Mouse (Mus musculus): Measurements from ENCODE around the gene Trim2. TPM values are rescaled to one million over a fixed set of nuclear protein-coding genes. Genes with fewer than 3 reads are reported as not detected.

Trim2 gene
- polyA plus RNA-seq, 2 experiments: 17.4 to 28.1 TPM

- Histone ChIP-seq H3K9me3 (ENCODE audit: control insufficient read depth, low read length) (no peaks in the 10 kb centered on the region), H3K36me3 (ENCODE audit: control insufficient read depth, insufficient read depth, low read length) (no peaks in the 10 kb centered on the region), H3K4me3 (replicated peaks; ENCODE audit: low read length) (no peak overlapping the region), H3K27me3 (ENCODE audit: control insufficient read depth, insufficient read depth, low read length) (no peaks in the 10 kb centered on the region), H3K4me2 (replicated peaks; ENCODE audit: low read depth, low read length, severe bottlenecking) (no peak overlapping the region), H3K9ac (ENCODE audit: low read depth, low read length, severe bottlenecking) (no peak overlapping the region), H3K27ac (replicated peaks; ENCODE audit: low read depth, low read length) (no peak overlapping the region), H3K4me1 (ENCODE audit: control insufficient read depth, insufficient read depth, low read length) (peaks cover 21% of the 10 kb centered on the region)
- 74% methylated on average over 7 of the region's 7 CpGs for WGBS
- ATAC-seq (ENCODE audit: low FRiP score, low read depth) (no peak), DNase-seq (ENCODE audit: low spot score) (no peak)
- TF ChIP-seq POLR2A (IDR thresholded peaks at IDR 0.05; ENCODE audit: borderline replicate concordance, extremely low read depth, insufficient read depth, insufficient read length): no peak
Measured at GRCm38 (mm10) chr3:84250275-84250674, 56.4 kb downstream of the Trim2 start.

GRCm38 (mm10) chr3:84247789-84248188, 58.9 kb downstream of the Trim2 start:
- TF ChIP-seq POLR2A (IDR thresholded peaks at IDR 0.05; ENCODE audit: borderline replicate concordance, extremely low read depth, insufficient read depth, insufficient read length): no peak
- Histone ChIP-seq H3K27me3 (ENCODE audit: control insufficient read depth, insufficient read depth, low read length) (no peaks in the 10 kb centered on the region), H3K4me2 (replicated peaks; ENCODE audit: low read depth, low read length, severe bottlenecking) (no peak overlapping the region), H3K9ac (ENCODE audit: low read depth, low read length, severe bottlenecking) (no peak overlapping the region), H3K27ac (replicated peaks; ENCODE audit: low read depth, low read length) (no peak overlapping the region), H3K9me3 (ENCODE audit: control insufficient read depth, low read length) (no peaks in the 10 kb centered on the region), H3K4me1 (ENCODE audit: control insufficient read depth, insufficient read depth, low read length) (peaks cover 18% of the 10 kb centered on the region), H3K36me3 (ENCODE audit: control insufficient read depth, insufficient read depth, low read length) (no peaks in the 10 kb centered on the region), H3K4me3 (replicated peaks; ENCODE audit: low read length) (no peak overlapping the region)
- ATAC-seq (ENCODE audit: low FRiP score, low read depth): no peak
- 36% methylated on average over 8 of the region's 8 CpGs for whole genome bisulfite sequencing
- DNase-seq (ENCODE audit: low spot score): peak; percentile 34

DNA sequence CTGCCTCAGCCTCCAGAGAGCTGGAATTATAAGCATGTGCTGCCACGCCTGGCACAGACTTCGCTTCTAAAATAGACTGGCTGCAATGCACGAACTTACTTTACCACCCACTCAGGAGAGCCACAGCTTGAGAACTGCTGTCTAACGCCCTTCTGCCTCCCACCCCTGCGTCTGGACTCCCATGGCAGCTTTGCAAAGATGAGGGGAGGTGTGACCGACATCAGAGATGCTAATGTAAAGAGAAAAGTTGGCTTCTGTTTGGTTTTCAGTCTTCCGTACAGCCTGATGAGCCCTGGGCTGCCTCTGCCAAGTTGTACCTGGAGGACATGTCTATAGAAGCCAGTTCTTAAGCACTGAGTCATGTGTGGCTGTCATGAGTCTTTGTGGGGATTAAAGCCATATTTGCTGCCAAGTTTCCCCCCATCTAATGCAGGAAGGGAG, 60.2 kb downstream of the Trim2 start:
- no peak for TF ChIP-seq POLR2A (IDR thresholded peaks at IDR 0.05; ENCODE audit: borderline replicate concordance, extremely low read depth, insufficient read depth, insufficient read length)
- Histone ChIP-seq H3K4me1 (ENCODE audit: control insufficient read depth, insufficient read depth, low read length) (peaks cover 7% of the 10 kb centered on the region), H3K4me2 (replicated peaks; ENCODE audit: low read depth, low read length, severe bottlenecking) (no peak overlapping the region), H3K4me3 (replicated peaks; ENCODE audit: low read length) (no peak overlapping the region), H3K27ac (replicated peaks; ENCODE audit: low read depth, low read length) (no peak overlapping the region), H3K27me3 (ENCODE audit: control insufficient read depth, insufficient read depth, low read length) (no peaks in the 10 kb centered on the region), H3K9ac (ENCODE audit: low read depth, low read length, severe bottlenecking) (no peak overlapping the region), H3K9me3 (ENCODE audit: control insufficient read depth, low read length) (no peaks in the 10 kb centered on the region), H3K36me3 (ENCODE audit: control insufficient read depth, insufficient read depth, low read length) (no peaks in the 10 kb centered on the region)
- 79% methylated on average over 7 of the region's 7 CpGs for WGBS
- DNase-seq (ENCODE audit: low spot score) (no peak), ATAC-seq (ENCODE audit: low FRiP score, low read depth) (no peak)

DNA sequence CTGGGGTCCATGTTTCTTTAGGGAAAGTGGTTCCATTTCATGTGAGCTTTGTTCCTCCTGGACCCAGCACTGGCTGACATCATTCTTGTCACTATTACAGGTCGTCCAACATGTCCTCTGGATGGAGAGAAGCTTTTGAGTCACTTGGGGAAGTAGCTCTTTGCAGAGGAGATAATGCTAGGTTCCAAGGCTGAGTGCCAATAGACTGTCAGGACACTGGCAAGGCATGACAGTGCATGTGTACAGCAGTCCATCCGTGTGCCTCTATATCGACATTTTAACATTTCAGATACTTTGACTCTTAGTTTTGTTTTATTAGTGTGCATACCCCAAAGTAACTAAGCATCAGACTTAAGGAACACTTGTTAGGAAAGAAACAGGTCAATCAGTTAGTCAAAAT, 63.6 kb downstream of the Trim2 start:
- Histone ChIP-seq H3K9me3 (ENCODE audit: control insufficient read depth, low read length) (0 out of 2 replicates have a peak, but pooled peaks cover 3% of the 10 kb centered on the region), H3K27me3 (ENCODE audit: control insufficient read depth, insufficient read depth, low read length) (no peaks in the 10 kb centered on the region), H3K4me2 (replicated peaks; ENCODE audit: low read depth, low read length, severe bottlenecking) (no peak overlapping the region), H3K9ac (ENCODE audit: low read depth, low read length, severe bottlenecking) (no peak overlapping the region), H3K4me1 (ENCODE audit: control insufficient read depth, insufficient read depth, low read length) (peaks cover 5% of the 10 kb centered on the region), H3K36me3 (ENCODE audit: control insufficient read depth, insufficient read depth, low read length) (no peaks in the 10 kb centered on the region), H3K27ac (replicated peaks; ENCODE audit: low read depth, low read length) (no peak overlapping the region), H3K4me3 (replicated peaks; ENCODE audit: low read length) (no peak overlapping the region)
- 81% methylated on average over 3 of the region's 3 CpGs for WGBS
- no peak for DNase-seq (ENCODE audit: low spot score)
- ATAC-seq (ENCODE audit: low FRiP score, low read depth): no peak
- no peak for TF ChIP-seq POLR2A (IDR thresholded peaks at IDR 0.05; ENCODE audit: borderline replicate concordance, extremely low read depth, insufficient read depth, insufficient read length)

DNA sequence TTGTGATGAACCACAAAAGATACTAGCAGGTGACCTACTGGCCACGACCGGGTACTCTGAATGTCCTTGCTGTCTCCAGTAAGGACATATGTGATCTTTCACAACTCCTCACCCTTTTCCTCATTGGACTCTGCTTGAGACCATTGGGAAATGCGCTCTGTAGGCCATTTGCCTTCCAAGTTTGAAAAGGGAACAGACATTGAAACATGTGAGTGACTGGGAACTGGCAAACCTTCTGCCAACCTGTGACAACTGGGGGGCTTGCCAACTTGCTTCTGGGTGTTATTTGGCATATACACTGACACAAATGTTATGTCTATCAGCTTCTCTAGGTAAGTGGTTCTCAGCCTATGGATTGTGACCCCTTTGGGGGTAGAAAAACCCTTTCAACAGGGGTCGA, 64.2 kb downstream of the Trim2 start:
- no peak for TF ChIP-seq POLR2A (IDR thresholded peaks at IDR 0.05; ENCODE audit: borderline replicate concordance, extremely low read depth, insufficient read depth, insufficient read length)
- H3K27ac ChIP-seq (replicated peaks; ENCODE audit: low read depth, low read length): no peak overlapping the region

DNA sequence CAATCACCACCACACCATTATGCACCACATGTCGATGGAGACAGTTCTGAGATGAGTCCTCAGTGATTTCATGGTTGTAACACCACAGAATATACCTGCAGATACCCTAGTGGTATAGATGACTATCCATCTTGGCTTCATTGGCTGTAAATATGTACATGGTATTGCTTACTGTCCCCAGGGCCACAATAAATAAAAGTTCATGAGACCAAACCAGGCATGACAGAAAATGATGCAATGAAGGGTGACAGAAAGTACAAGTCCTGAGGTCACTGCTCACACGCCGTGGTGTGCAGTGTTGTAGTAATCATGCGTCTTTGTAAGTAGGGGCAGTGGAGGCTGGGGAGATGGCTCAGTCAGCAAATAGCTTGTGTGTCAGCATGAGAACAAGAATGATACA, 65.6 kb downstream of the Trim2 start:
- TF ChIP-seq POLR2A (IDR thresholded peaks at IDR 0.05; ENCODE audit: borderline replicate concordance, extremely low read depth, insufficient read depth, insufficient read length): no peak
- WGBS: 92% methylated on average over 4 of the region's 4 CpGs
- Histone ChIP-seq H3K27me3 (ENCODE audit: control insufficient read depth, insufficient read depth, low read length) (no peaks in the 10 kb centered on the region), H3K4me2 (replicated peaks; ENCODE audit: low read depth, low read length, severe bottlenecking) (no peak overlapping the region), H3K9ac (ENCODE audit: low read depth, low read length, severe bottlenecking) (no peak overlapping the region), H3K9me3 (ENCODE audit: control insufficient read depth, low read length) (0 out of 2 replicates have a peak, but pooled peaks cover 3% of the 10 kb centered on the region), H3K36me3 (ENCODE audit: control insufficient read depth, insufficient read depth, low read length) (no peaks in the 10 kb centered on the region), H3K27ac (replicated peaks; ENCODE audit: low read depth, low read length) (no peak overlapping the region), H3K4me1 (ENCODE audit: control insufficient read depth, insufficient read depth, low read length) (no peaks in the 10 kb centered on the region), H3K4me3 (replicated peaks; ENCODE audit: low read length) (no peak overlapping the region)
- DNase-seq (ENCODE audit: low spot score) (no peak), ATAC-seq (ENCODE audit: low FRiP score, low read depth) (no peak)

More for the DNA sequence above, 64.2 kb downstream of the Trim2 start:
- Histone ChIP-seq H3K4me2 (replicated peaks; ENCODE audit: low read depth, low read length, severe bottlenecking) (no peak overlapping the region), H3K4me3 (replicated peaks; ENCODE audit: low read length) (no peak overlapping the region), H3K27me3 (ENCODE audit: control insufficient read depth, insufficient read depth, low read length) (no peaks in the 10 kb centered on the region), H3K4me1 (ENCODE audit: control insufficient read depth, insufficient read depth, low read length) (no peaks in the 10 kb centered on the region), H3K36me3 (ENCODE audit: control insufficient read depth, insufficient read depth, low read length) (no peaks in the 10 kb centered on the region), H3K9ac (ENCODE audit: low read depth, low read length, severe bottlenecking) (no peak overlapping the region), H3K9me3 (ENCODE audit: control insufficient read depth, low read length) (0 out of 2 replicates have a peak, but pooled peaks cover 3% of the 10 kb centered on the region)
- WGBS: 92% methylated on average over 4 of the region's 4 CpGs
- ATAC-seq (ENCODE audit: low FRiP score, low read depth): no peak
- no peak for DNase-seq (ENCODE audit: low spot score)

Measured in limb, embryonic 14.5 days (tissue).